Mouse (Mus musculus) neural tube, embryonic 13.5 days (tissue): ENCODE measurements at regions not wholly inside any gene's neighbourhood (a gene's known extent, or its start where the extent isn't known, plus 50 kb on each side); places are given as distances from the start of the nearest gene placed in this dataset.
A peak's percentile ranks its signal among the peaks of the same experiment; 100 is the strongest.

Experiments used
- ATAC-seq: fragments of 200-750 bp; cut with Nextera tagmentation; 2 replicates; pipeline ENCODE4 v1.8.0; 2017; ENCODE audit warnings: low read depth, mild to moderate bottlenecking, moderate TSS enrichment, moderate library complexity
- H3K27ac ChIP-seq: fragments of 300-500 bp; sonication (generic); replicated peaks from 2 replicates; pipeline ENCODE4 v1.5.1; 2015; ENCODE audit warnings: moderate library complexity, mild to moderate bottlenecking, inconsistent platforms
- H3K27me3 ChIP-seq: fragments of 300-500 bp; sonication (generic); 2 replicates; pipeline ENCODE4 v1.6.1; 2015; ENCODE audit warnings: mild to moderate bottlenecking, inconsistent platforms
- H3K36me3 ChIP-seq: fragments of 300-500 bp; sonication (generic); 2 replicates; pipeline ENCODE4 v1.6.1; 2015; ENCODE audit warnings: mild to moderate bottlenecking, inconsistent platforms
- H3K4me1 ChIP-seq: fragments of 300-500 bp; sonication (generic); replicated peaks from 2 replicates; pipeline ENCODE4 v1.6.1; 2015; ENCODE audit warnings: inconsistent platforms
- H3K4me2 ChIP-seq: fragments of 300-500 bp; sonication (generic); 2 replicates; pipeline ENCODE4 v1.6.1; 2015; ENCODE audit warnings: inconsistent platforms, mild to moderate bottlenecking, moderate library complexity
- H3K4me3 ChIP-seq: fragments of 300-500 bp; sonication (generic); 2 replicates; pipeline ENCODE4 v1.5.1; 2015; ENCODE audit warnings: mild to moderate bottlenecking, inconsistent platforms
- H3K9ac ChIP-seq: fragments of 300-500 bp; sonication (generic); 2 replicates; pipeline ENCODE4 v1.6.1; 2015; ENCODE audit warnings: moderate library complexity, mild to moderate bottlenecking, inconsistent platforms
- H3K9me3 ChIP-seq: fragments of 300-500 bp; sonication (generic); 2 replicates; pipeline ENCODE4 v1.6.1; 2016; ENCODE audit warnings: inconsistent platforms
- WGBS: fragments of 180-500 bp; shearing (Covaris S2); methylation state at CpG from one replicate; pipeline ENCODE4 v1.1.7; 2015; 5-methylcytosine and 5-hydroxymethylcytosine counted together

DNA sequence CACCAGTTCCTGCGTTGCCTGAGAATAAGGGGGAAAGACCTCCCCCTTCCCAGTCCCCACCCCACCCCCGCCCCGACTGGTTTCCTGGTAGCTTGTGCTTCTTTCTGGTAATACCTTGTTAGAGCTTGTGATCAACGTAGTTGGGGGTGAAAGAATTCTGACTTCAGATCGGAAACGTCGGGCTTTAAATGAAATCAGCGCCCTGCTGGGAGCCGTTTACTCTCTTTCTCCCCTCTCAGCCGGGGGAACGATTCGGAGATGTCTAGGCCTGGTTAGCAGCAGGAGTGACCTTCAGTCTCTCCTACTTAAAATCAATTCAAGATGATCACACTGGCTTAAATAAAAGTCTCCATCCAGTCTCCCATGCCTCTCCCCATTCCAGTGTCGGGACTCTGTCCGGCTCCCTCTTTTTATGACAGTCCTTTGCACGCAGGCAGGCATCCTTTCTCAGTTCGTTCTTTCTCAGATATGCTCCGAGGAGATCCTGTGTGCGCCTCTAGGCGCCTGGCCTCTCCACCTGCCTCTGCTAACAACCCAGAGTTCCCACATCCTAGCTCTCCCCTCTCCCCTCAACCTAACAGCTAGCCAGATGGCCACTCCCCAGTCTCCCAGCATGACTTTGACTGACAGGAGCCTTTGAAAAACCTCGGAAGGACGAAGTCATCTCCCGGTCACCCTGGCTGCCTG lies 405.5 kb upstream of the Id4 start:
- Histone ChIP-seq H3K36me3 (no peaks in the 10 kb centered on the region), H3K27me3 (no peaks in the 10 kb centered on the region), H3K4me1 (peaks cover 24% of the 10 kb centered on the region), H3K27ac (peak overlapping the region; percentile 14), H3K4me2 (peak overlapping the region; percentile 44), H3K9me3 (no peaks in the 10 kb centered on the region), H3K4me3 (peak overlapping the region; percentile 4; the same call in 1 of the 2 replicates), H3K9ac (peak overlapping the region; percentile 55)
- 2% methylated on average over 22 of the region's 22 CpGs for WGBS
- peak; percentile 40; the same call in 1 of the 2 replicates for ATAC-seq

DNA sequence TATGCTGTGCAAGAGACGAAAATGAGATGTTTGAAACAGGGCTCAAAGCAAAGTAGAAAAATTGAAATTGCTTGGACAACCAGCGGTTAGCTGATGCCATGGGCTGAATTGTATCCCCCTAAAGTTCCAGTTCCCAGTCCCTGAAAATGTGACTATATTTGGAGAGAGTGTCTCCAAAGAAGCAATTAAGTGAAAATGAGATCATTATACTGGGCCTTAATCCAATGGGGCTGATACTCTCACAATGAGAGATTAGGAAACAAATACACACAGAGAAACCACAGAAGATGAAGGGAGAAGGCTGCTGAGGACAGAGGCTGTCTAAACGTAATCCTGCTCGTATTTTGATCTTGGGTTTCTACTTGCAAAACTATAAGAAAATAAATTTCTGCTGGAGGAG lies 402.1 kb upstream of the Id4 start:
- no peak for ATAC-seq
- H3K4me2 ChIP-seq, result no peak overlapping the region
- H3K9me3 ChIP-seq, result no peaks in the 10 kb centered on the region
- H3K4me1 ChIP-seq, result peaks cover 27% of the 10 kb centered on the region
- no peak overlapping the region for H3K27ac ChIP-seq
- 92% methylated on average over 4 of the region's 4 CpGs for WGBS
- H3K9ac ChIP-seq, result no peak overlapping the region
- no peak overlapping the region for H3K4me3 ChIP-seq
- no peaks in the 10 kb centered on the region for H3K27me3 ChIP-seq
- H3K36me3 ChIP-seq, result no peaks in the 10 kb centered on the region

DNA sequence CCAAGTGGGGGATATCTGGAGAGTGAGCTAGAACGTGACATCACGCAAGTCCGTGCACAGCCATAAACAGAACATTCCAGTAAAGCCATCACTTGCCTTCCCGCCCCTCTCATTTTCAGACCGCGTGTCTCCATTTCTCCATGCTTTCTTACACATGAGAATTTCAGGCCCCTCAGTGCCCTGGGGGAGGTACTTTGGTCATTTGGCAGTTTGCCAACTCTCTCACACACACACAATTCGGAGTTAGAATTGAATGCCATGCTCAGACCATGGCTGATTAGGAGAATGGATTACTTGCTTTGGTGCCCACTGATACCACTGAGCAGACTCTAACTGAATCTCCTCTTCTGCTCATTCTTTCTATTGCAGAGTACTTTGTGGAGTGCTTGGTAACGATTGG lies 400.7 kb upstream of the Id4 start:
- peak; percentile 43; the same call in 1 of the 2 replicates for ATAC-seq
- WGBS, result 38% methylated on average over 8 of the region's 8 CpGs
- Histone ChIP-seq H3K4me1 (peaks cover 21% of the 10 kb centered on the region), H3K9me3 (no peaks in the 10 kb centered on the region), H3K4me3 (no peak overlapping the region), H3K27me3 (no peaks in the 10 kb centered on the region), H3K9ac (no peak overlapping the region), H3K27ac (no peak overlapping the region), H3K4me2 (no peak overlapping the region), H3K36me3 (no peaks in the 10 kb centered on the region)

DNA sequence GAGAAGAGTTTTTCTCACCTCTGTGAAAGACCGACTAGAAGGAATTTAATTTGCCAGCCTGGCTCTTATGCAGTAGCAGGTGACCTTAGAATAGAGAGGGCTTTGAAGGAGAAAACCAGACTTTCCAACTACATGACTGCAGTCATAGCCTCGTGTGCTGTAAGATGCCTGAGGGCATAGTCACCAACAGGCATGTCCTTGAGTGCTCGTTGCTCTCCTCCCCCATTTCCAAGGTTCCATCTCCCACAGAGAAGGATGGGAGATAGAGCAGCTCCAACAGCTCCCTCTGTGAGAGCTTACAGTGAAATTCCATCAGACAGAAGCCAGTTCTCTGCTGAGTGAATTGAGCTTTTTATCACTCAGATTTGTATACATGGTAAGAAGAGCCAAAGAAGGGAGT lies 398.1 kb upstream of the Id4 start:
- H3K27ac ChIP-seq, result no peak overlapping the region
- no peaks in the 10 kb centered on the region for H3K9me3 ChIP-seq
- H3K4me2 ChIP-seq, result no peak overlapping the region
- ATAC-seq, result no peak
- no peaks in the 10 kb centered on the region for H3K27me3 ChIP-seq
- no peak overlapping the region for H3K9ac ChIP-seq
- no peak overlapping the region for H3K4me3 ChIP-seq
- WGBS, result 80% methylated on average over 3 of the region's 3 CpGs
- no peaks in the 10 kb centered on the region for H3K36me3 ChIP-seq
- peaks cover 8% of the 10 kb centered on the region; the same call in 1 of the 2 replicates for H3K4me1 ChIP-seq

DNA sequence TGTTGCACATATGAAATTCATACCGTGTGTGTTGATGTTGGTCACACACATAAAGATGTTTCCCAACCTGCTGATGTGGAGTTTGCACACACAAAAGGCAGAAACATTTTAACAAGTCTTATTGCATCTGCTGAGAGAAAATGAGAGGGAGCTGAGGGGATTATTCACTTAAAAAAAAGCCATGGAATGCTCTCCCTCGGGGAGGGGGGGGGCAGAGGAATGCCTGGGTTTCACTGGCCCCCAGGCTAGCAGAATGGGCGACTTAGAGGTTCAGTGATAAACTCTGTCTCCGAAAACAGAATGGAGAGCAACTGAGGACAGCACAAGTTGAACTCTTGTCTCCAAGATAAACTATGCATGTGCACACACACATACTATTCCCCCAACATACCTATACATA lies 392.4 kb upstream of the Id4 start:
- 71% methylated on average over 4 of the region's 4 CpGs for WGBS
- H3K9me3 ChIP-seq, result no peaks in the 10 kb centered on the region
- no peak overlapping the region for H3K27ac ChIP-seq
- H3K4me1 ChIP-seq, result peaks cover 20% of the 10 kb centered on the region
- no peaks in the 10 kb centered on the region for H3K36me3 ChIP-seq
- no peak overlapping the region for H3K4me2 ChIP-seq
- H3K9ac ChIP-seq, result no peak overlapping the region
- H3K27me3 ChIP-seq, result no peaks in the 10 kb centered on the region
- ATAC-seq, result no peak
- H3K4me3 ChIP-seq, result no peak overlapping the region

DNA sequence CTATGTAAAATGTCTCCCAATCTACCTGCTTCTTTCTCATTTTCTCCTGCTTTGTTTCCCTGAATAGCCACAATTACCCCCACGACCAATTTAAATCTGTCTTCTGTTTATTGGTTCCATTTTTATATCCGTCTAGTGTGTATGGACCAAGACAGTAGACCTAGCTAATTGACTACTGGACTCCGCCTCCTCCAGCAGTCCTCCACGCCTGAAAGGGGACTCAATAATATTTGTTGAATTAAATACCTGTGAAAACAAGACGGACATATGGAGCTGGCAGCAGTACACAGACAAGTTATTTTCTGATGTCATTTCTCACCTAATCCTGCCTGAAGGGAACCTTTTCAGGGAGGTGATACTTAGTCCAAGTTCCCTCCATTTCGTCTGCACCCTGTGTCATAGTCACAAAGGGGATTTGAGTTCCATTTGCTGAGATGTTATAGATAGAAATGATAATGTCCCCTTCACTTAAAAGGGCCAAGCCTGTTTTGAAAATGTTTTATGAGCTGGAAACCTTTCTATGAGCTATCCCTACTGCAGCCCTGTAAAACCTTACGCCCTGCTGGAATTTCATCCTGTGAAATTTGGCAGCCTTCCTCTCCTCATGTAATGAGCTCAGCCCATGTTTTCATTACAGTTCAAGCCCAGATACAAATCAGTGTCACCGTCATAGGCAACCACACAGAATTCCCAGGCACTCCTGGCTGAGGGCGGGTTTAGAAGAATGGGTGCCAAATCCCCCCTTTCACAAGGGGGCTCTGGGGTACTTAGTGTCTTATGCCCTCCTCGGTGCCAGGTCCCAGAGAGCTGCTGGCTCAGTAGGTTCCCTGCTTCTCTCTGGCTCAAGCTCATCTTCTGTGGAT lies 391.1 kb upstream of the Id4 start:
- Histone ChIP-seq H3K4me2 (no peak overlapping the region), H3K27ac (peak overlapping the region; percentile 56)
- ATAC-seq, result peak; percentile 82

DNA sequence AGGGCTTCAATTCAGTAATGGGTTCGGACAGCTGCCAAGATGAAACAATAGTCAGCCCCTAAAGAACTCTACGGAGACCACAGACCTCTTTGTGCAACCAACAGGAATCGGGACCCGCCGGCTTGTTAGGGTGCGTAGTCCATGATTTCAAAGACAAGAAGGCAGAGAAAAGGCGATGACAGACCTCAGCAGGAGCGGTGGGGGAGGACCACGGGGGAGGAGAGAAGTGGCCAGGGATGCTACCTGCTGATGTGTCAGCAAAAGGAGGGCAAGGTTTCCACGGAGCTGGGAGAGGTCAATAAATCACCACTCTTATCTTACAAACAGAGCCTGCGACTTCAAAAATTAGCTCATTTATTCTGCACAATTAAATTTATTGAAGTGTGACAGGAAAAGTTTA lies 388.4 kb upstream of the Id4 start:
- Histone ChIP-seq H3K27ac (no peak overlapping the region), H3K4me2 (0 out of 2 replicates have a peak overlapping the region, but pooled peaks have one; percentile 14), H3K9ac (no peak overlapping the region), H3K36me3 (no peaks in the 10 kb centered on the region), H3K4me1 (peaks cover 20% of the 10 kb centered on the region), H3K9me3 (no peaks in the 10 kb centered on the region), H3K27me3 (no peaks in the 10 kb centered on the region), H3K4me3 (no peak overlapping the region)
- ATAC-seq, result no peak
- 20% methylated on average over 11 of the region's 11 CpGs for WGBS

More for the DNA sequence above, 391.1 kb upstream of the Id4 start:
- Histone ChIP-seq H3K36me3 (no peaks in the 10 kb centered on the region), H3K4me1 (peaks cover 20% of the 10 kb centered on the region), H3K27me3 (no peaks in the 10 kb centered on the region), H3K9me3 (no peaks in the 10 kb centered on the region), H3K9ac (no peak overlapping the region), H3K4me3 (no peak overlapping the region)
- WGBS, result 51% methylated on average over 10 of the region's 10 CpGs

DNA sequence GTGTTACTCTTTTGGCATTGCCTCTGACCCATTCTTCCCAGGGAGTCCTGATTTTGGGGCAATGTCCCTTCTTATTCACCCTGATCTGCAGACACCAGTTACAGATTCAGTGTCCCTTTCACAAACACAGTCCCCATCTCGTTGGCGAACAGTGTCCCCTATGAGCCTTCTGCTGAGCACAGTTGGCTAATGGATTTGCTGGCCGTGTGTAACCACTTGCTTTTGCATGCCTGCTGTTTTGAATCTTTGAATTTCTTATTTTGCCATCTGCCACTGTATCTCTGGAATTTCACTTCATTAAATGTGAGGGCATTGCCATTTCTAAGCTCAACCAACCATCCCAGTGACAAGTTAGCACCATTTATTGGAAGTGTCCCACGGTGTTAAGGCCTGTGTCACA lies 368.5 kb upstream of the Id4 start:
- no peak overlapping the region for H3K27ac ChIP-seq
- ATAC-seq, result no peak
- no peak overlapping the region for H3K4me2 ChIP-seq
- 79% methylated on average over 4 of the region's 4 CpGs for WGBS
- H3K9me3 ChIP-seq, result no peaks in the 10 kb centered on the region
- no peak overlapping the region for H3K9ac ChIP-seq
- H3K27me3 ChIP-seq, result no peaks in the 10 kb centered on the region
- no peaks in the 10 kb centered on the region for H3K4me1 ChIP-seq
- H3K4me3 ChIP-seq, result no peak overlapping the region
- no peaks in the 10 kb centered on the region for H3K36me3 ChIP-seq

DNA sequence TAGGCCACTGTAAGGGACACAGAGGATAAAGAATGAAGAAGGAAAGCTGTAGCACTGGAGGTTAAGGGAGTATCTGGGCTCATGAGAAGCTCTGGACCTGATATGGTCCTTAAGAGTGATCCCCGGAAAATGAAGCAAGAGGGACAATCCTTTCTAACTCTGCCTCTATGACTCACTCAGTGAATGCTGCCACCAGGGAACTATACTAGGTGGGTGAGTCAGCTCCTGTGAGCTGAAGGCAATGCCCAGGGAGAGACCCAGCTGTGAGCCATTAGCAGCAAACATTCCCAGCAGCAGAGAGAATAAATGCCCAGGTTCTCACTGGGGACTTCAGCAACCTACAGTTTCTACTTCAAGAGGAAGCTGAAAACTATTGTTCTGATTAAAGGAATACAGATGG lies 366.7 kb upstream of the Id4 start:
- Histone ChIP-seq H3K4me1 (no peaks in the 10 kb centered on the region), H3K4me3 (no peak overlapping the region), H3K9ac (no peak overlapping the region), H3K36me3 (no peaks in the 10 kb centered on the region), H3K4me2 (no peak overlapping the region), H3K27me3 (no peaks in the 10 kb centered on the region), H3K27ac (no peak overlapping the region), H3K9me3 (0 out of 2 replicates have a peak, but pooled peaks cover 4% of the 10 kb centered on the region)
- no peak for ATAC-seq
- WGBS, result 69% methylated on average over 1 of the region's 1 CpGs

DNA sequence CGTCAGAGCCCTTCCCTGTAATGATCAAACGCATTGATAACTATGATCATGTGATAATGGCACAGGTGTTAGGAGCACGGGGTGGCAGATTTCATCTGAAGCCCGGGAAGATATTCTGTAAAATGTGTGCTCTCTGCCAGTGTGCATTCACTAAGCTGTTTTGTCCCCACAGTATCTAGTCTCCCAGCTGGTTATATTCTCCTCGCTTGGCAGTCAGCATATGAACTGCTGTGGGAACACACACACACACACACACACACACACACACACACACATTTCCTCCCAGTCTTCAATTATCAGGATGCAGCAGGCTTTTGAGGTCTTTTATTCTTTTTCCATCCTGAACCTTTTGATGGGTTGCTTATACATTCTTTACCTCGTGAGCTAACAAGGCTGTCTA lies 365.8 kb upstream of the Id4 start:
- 0 out of 2 replicates have a peak, but pooled peaks cover 4% of the 10 kb centered on the region for H3K9me3 ChIP-seq
- H3K27me3 ChIP-seq, result no peaks in the 10 kb centered on the region
- no peaks in the 10 kb centered on the region for H3K36me3 ChIP-seq
- H3K27ac ChIP-seq, result no peak overlapping the region
- H3K4me3 ChIP-seq, result no peak overlapping the region
- WGBS, result 86% methylated on average over 6 of the region's 6 CpGs
- H3K4me1 ChIP-seq, result no peaks in the 10 kb centered on the region
- H3K9ac ChIP-seq, result no peak overlapping the region
- no peak for ATAC-seq
- no peak overlapping the region for H3K4me2 ChIP-seq

DNA sequence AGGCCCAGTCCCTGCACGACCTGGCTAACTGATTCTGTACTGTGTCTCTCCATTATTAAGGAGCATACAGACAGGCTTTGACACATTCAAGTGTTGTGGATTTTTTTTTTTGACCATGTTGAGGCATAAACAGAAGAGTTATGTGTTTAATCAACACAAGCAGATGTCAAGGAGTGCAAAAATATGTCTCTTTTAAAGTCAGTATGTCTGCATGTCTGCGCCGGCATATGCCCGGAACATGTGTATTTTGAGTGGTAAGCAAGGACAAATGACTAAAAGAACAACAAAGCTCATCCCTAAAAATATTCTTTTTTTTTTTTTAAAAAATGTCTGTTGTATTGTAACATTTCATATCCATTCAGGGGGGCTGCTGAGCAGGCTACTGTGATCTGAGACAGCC lies 364.4 kb upstream of the Id4 start:
- Histone ChIP-seq H3K9ac (no peak overlapping the region), H3K4me2 (no peak overlapping the region), H3K27me3 (no peaks in the 10 kb centered on the region), H3K27ac (no peak overlapping the region), H3K4me1 (no peaks in the 10 kb centered on the region), H3K4me3 (no peak overlapping the region), H3K36me3 (no peaks in the 10 kb centered on the region), H3K9me3 (0 out of 2 replicates have a peak, but pooled peaks cover 4% of the 10 kb centered on the region)
- ATAC-seq, result no peak
- WGBS, result 81% methylated on average over 4 of the region's 4 CpGs

DNA sequence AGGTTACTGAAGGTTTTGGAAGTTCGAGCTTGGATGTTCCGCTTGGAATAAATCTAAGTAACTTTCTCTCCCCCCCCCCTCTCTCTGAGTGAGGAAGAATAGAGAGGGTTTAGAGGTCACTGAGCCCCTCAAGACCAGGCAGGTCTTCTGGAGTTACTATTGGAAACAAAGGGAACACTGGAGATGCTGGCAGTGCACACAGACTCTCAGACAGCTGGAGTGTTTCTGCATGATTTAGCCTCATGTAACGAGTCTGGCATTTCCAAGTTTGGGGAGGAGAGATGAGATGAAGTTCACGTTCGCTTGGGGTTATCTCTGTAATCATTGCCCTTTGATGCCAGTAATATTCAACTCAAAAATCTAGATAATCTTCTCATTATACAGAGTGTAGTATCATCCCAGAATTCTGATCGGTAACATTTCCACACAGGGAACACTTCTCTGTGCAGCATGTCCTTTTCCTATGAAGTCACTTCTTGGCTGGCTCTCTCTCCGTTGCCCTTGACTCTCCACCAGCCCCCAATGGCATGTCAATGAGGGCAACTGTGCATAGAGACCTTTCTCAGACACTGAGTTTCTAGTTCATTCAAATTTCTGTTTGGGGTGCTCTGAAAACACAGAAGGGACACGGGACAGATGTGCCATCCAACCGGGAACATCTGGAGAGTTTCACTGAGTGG lies 351.0 kb upstream of the Id4 start:
- H3K9me3 ChIP-seq, result no peaks in the 10 kb centered on the region
- H3K36me3 ChIP-seq, result no peaks in the 10 kb centered on the region
- 70% methylated on average over 9 of the region's 9 CpGs for WGBS
- no peak overlapping the region for H3K9ac ChIP-seq
- no peak for ATAC-seq
- H3K27me3 ChIP-seq, result no peaks in the 10 kb centered on the region
- H3K27ac ChIP-seq, result peak overlapping the region; percentile 23; the same call in 1 of the 2 replicates
- H3K4me3 ChIP-seq, result no peak overlapping the region
- peaks cover 5% of the 10 kb centered on the region; the same call in 1 of the 2 replicates for H3K4me1 ChIP-seq
- no peak overlapping the region for H3K4me2 ChIP-seq
